Mouse (Mus musculus) liver, adult 2 months (tissue): ENCODE measurements around the gene Prg2.

Source experiments
- CTCF ChIP-seq: fragments of 200-500 bp; IDR thresholded peaks from 2 replicates; pipeline ENCODE4 v1.5.1; 2011; ENCODE audit warnings: low read depth, low read length, control low read depth
- POLR2A ChIP-seq: fragments of 200-500 bp; IDR thresholded peaks from 2 replicates; pipeline ENCODE4 v1.6.1; 2011; ENCODE audit warnings: low read length, control low read depth; ENCODE audit not compliant: insufficient read depth; ENCODE audit errors: extremely low read depth

DNA sequence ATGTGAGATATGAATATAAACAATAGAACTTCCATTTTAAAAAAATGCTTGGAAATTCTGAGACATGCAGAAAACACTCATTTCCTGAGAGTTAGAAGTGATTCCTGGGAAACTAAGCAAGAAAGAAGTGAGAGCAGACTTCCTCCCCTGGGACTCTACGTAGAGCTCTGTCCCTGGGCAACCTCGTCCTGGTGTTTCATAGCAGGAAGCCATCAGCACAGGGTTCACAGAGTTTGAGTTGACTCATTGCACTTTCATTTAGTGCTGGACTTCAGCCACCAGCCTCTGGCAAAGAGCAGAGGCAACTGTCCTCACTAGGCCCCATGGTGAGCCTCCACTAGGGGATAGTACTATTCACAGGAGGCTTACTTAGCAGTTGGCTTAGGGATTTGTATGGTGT, 19.0 kb upstream of the Prg2 start:
- TF ChIP-seq CTCF = peak; percentile 43
- no peak for TF ChIP-seq POLR2A
